Mouse (Mus musculus): Measurements from ENCODE around the gene Uqcrq.

Uqcrq gene

DNA sequence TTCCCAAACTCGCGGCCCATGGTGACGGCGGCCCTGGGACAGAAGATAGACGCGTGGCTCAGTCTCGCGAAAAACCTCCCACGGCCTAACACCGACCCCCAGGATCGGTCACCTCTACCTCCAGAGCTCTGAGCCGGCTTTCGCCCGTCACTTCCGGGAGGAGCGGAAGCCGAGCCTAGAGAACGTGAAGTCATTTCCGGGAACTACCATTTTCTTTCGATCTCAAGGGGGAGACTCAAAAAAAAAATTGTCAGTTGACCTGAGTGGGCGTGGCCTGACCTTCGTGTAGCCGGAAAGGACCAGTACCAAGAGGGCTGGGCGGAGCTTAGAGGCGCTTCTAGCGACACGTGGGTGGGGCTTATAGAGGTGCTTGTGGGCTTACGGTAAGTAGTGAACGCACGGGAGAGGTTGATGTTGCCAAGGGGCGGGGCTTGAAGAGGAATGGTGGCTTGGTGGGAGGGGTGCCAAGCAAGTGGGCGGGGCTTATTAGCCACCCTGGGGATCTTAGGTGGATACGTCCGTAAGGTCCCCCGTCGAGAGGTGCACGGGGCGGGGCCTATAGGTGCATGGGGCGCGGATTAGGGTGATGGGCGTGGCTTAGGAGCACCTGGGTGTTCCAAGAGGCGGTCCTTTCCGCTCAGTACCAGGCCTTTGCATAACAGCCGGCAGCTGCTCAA is at the start of gene Uqcrq, which contains the start of gene Gdf9:
Gene Uqcrq, minus strand, starts transcription at position 162 of the 677 bp plus-strand sequence.
Gene Gdf9, plus strand, starts transcription at position 354 of the 677 bp plus-strand sequence.
- peak; percentile 99 for DNase-seq

DNA sequence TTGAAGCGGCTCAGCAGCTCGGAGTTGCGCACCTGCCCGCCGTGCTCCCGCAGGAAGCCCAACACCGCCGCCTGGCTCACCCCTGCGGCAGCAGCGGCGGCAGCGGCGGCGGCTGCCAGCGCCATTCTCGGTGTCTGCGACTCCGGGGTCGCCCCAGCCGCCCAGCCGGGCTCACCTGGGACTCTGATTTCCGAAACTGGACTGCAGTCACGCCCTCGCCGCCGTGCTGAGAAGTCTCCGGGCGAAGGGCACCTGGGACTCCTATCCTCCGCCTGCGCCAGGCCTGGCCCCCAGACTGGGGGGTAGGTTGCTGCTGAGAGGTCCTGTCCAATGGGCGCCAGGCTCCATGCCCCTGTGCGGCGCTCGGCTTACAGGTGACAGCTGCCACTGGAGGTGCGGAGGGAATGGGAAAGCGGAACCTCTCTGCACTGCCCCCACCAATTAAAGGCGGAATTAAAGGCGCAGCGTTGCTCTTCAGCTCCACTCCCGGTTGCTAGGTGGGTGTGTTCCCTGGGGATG is 49.2 kb upstream of the Uqcrq start, which contains the start of the genes Gm9945 and Sowaha:
Gene Gm9945, plus strand, starts transcription at position 384 of the 519 bp plus-strand sequence.
Gene Sowaha, minus strand, starts transcription at position 492 of the 519 bp plus-strand sequence.
- DNase-seq: peak; percentile 34 to 54

GRCm38 (mm10) chr11:53479171-53479782 is 48.6 kb upstream of the Uqcrq start:
- no peak for DNase-seq

DNA sequence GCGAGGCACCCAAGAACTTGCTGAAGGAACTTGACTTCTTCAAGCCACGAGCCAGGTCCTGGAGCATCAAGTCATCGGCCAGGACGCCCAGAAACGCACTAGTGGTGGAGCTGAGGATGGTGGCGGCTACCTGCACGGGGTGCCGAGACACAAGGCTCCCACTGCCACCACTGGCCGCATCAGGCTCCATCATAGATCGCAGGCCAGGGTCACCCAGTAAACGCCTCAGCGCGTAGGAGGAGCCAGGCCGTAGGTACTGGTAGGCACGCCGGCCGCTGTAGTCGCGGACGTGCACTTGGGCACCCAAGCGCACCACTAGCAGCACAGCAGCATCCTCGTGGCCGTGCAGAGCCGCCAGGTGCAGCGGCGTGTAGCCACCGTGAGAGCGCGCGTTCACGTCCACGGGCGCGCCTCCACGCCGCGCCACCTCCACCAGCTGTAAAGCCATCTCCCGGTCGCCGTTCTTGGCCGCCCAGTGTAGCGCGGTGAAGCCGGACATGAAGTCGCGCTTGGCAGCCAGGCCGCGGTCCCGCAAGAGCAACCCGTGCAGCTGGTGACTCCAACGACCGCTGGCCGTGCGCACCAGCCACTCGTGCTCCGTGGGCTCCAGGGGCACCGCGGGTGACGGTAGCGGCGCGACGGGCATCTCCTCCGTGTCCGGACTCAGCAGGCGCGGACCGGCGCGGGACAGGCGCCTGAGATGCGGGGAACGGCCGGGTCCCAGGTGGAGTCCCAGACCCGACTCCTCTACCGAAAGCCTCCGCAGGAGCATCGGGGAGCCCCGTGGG is 47.9 kb upstream of the Uqcrq start:
- no peak for DNase-seq

DNA sequence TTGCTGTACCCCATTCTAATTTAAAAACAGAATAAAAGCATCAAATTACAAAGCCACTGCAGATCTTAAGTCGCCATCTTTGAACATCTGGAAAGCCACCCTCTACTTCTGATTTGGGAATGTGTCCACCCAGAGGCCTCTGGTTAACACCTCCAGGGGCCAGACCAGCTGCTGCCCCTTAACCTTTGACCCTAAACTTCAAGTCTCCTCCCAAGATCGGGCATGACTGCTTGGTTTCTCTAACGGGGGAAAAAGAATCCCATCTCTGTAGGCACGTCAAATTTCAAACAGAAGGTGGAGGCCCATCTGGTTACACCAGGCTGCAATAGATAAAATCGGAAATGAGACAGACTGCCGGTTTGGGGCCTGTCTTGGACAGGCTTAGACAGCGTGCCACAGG is 47.2 kb upstream of the Uqcrq start:
- no peak for DNase-seq

DNA sequence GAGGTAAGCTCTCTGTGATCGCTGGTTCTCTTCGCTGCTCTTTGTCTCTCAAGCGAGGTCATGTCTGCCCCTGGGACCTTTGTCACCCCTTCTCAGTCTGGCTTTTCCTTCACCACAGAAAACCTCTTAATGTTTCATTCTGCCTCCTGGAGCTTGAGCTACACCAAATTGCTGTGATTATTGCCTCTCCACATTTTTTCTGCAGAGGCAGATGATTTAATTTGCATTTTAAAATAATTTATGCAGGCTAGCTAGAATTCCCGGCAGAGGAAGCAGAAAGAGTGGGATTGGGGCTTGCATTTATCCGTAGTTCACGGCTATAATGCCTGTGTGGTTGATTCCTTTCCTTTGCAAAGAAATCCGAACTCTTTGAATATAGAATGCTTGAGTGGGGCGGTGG is 45.0 kb upstream of the Uqcrq start:
- no peak for DNase-seq

DNA sequence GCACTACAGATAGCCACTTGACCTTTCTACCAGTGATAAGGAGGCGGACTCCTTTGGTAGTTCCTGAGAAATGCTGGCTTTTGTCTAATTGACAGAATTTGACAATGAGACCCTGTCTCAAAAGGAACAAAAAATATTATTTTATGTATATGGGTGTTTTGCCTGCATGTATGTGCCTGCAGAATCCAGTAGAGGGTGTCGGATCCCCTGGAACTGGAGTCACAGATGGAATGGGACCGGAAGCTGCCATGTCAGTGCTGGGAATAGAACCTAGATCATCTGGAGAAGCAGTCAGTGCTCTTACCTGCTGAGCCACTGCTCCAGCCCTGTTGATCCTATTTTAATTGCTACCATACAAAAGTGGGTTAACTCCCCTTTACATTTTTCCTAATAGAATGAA is 42.1 kb upstream of the Uqcrq start:
- no peak for DNase-seq

- DNase-seq: peak; percentile 86 to 91
These were observed 39.5 kb upstream of the Uqcrq start, which contains the start of gene Gm9837 for GRCm38 (mm10) chr11:53469968-53470695. TSS of gene Gm9837 (minus strand) at chr11:53470479.

GRCm38 (mm10) chr11:53469294-53469967 is 38.8 kb upstream of the Uqcrq start:
- DNase-seq: no peak

- DNase-seq: peak; percentile 77 to 83
These were observed 35.8 kb upstream of the Uqcrq start for GRCm38 (mm10) chr11:53466231-53466971.

DNA sequence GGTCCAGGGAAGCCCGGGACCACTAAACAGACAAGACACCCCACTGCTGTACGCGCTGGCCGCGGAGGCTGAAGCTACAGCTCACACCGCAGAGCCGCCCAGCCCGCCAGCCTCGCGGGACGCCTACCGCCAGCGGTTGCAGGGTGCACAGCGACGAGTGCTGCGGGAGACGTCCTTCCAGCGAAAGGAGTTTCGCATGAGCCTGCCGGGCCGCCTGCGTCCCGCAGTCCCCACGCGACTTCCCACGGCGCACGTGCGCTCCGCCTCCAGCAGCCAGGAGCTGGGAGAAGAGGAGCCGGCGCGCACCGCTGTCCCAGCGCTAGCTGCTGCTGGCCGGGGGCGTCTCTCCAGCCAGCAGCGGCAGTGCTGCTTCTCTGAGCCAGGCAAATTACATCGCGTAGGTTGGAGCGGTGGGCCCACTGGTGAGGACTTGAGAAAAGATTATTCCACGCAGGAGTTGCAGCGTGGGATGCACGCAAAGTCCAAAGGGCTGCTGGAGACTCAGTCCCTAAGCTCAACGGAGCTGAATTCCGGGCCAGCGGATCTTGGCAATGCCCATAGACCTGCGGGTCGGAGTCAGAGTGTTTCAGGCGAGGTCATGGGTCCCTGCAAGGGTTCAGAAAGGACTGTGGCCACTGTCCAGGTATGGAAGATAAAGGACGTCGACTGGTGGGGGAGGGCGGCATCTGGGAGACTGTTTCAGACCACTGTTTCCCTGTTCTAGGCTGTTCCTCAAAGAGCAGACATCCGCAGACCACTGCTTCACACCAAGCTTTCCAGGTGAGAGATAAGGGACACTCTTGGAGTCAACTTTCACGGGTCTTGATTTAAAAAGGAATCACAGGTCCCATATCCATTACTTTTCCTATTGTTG is 33.2 kb upstream of the Uqcrq start:
- DNase-seq: no peak

DNA sequence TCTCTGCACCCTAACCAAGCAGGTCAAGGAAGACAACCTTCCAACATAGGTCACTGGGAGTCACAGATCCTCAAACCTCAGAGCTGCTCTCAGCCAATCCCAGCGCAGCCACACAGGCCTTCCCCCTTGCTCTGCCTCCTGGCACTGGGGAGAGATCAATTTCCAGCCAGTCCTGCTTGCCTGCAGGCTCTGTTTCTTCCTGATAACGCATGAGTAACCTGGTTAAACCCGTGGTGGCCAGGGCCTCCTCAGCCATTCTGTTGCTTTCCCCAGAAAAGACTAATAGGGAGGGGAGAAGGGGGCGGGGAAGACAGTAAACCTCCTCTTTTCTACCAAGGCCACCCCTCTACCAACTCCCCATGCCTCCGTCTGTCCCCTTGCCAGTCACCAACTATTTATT is 31.1 kb upstream of the Uqcrq start:
- no peak for DNase-seq

DNA sequence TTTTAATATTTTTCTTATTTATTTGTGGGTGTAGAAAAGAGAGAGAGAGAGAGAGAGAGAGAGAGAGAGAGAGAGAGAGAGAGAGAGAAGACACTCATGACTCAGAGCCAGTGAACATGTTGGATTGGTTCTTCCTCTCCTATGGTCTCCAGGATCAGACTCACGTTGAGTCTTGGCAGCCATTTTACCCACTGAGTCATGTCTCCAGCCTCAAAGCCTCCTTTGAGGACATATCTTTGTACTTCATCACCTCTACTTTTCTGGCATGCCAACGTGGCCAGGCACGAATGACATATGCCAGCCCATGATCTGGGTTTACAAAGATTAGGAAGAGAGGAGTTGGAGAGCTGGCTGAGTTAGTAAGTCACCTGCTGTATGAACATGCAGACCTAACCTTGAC is 29.6 kb upstream of the Uqcrq start:
- DNase-seq: no peak

- no peak for DNase-seq
These were observed 28.4 kb upstream of the Uqcrq start for GRCm38 (mm10) chr11:53458996-53459395.

DNA sequence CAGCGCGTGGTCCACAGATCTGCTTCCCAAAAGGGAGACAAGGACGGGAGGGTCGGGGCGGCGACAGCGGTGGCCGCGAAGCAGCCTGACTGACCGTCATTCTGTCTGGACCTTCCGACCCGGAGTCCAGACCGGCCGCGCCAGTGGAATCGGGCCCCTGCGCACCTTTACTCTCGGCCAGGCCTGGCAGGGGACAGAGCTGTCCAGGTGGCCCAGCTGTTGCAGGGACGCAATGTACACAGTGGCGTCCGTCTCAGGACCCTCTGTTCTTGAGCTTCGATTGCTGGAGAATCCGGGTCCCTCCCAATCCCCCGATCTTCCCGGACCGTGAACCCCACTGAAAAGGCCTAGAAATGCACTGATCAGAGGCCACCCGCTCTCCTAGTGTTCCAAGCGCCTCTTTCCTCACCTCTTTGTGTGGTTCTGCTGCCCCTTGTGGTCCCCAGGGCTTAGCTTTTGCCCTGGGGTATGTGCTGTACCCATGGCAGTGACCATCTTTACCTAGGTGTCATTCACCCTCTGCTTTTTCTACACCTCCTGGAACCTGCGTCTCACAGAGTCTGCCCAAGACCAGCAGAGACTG is 26.8 kb upstream of the Uqcrq start:
- DNase-seq: no peak

GRCm38 (mm10) chr11:53456474-53457371 is 26.1 kb upstream of the Uqcrq start, which contains the start of the genes Gm10447 and Shroom1:
TSS of gene Gm10447 (minus strand) at chr11:53457110.
TSS of gene Shroom1 (plus strand) at chr11:53457205.
- peak; percentile 76 to 84 for DNase-seq

DNA sequence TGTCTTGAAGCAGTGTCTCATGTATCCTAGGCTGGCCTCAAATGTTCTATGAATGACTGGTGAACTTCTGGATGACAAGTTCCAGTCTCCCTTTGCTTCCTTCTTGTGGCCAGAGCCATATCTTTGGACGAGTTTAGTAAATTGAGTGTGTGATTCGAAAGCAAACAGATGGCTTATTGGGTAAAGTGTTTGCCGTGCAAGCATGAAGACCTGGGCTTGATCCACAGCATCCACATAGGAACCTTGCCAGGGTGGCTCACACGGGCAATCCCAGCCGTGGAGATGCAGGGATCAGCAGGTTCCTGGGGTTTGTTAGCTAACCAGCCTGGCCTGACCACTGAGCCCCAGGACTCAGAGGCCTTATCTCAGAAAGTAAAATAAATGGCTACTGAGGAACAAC is 22.4 kb upstream of the Uqcrq start:
- no peak for DNase-seq

- no peak for DNase-seq
These were observed 21.8 kb upstream of the Uqcrq start for GRCm38 (mm10) chr11:53452396-53452795.

GRCm38 (mm10) chr11:53451361-53451760 is 20.7 kb upstream of the Uqcrq start:
- DNase-seq: no peak
